Mouse (Mus musculus) liver, embryonic 16.5 days (tissue): ENCODE results near the gene Foxa3. TPM values are rescaled to one million over a fixed set of nuclear protein-coding genes. Genes with fewer than 3 reads are reported as not detected.
"Not testable (repeated sequence)": the region's sequence is repeated elsewhere in the genome, so short reads cannot be mapped to it uniquely, and the experiment has no call there.

Source experiments
- ATAC-seq: fragments of 200-750 bp; cut with Nextera tagmentation; 2 replicates; pipeline ENCODE4 v1.8.0; 2017; ENCODE audit warnings: low read depth, mild to moderate bottlenecking, moderate number of reproducible peaks, moderate library complexity
- H3K27ac ChIP-seq: fragments of 300-500 bp; sonication (generic); 2 replicates; pipeline ENCODE4 v1.5.1; 2014; ENCODE audit warnings: mild to moderate bottlenecking, low read length
- H3K27me3 ChIP-seq: fragments of 300-500 bp; sonication (generic); 2 replicates; pipeline ENCODE4 v1.6.1; 2014; ENCODE audit warnings: low read depth, low read length, mixed read lengths; ENCODE audit not compliant: control insufficient read depth, insufficient read depth
- H3K36me3 ChIP-seq: fragments of 300-500 bp; sonication (generic); 2 replicates; pipeline ENCODE4 v1.6.1; 2014; ENCODE audit warnings: mild to moderate bottlenecking; ENCODE audit not compliant: control insufficient read depth, insufficient read depth
- H3K4me1 ChIP-seq: fragments of 300-500 bp; sonication (generic); 2 replicates; pipeline ENCODE4 v1.6.1; 2014; ENCODE audit warnings: low read depth, low read length, mixed read lengths; ENCODE audit not compliant: control insufficient read depth
- H3K4me2 ChIP-seq: fragments of 300-500 bp; sonication (generic); 2 replicates; pipeline ENCODE4 v1.6.1; 2014; ENCODE audit warnings: low read depth, low read length, mixed read lengths
- H3K4me3 ChIP-seq: fragments of 300-500 bp; sonication (generic); 2 replicates; pipeline ENCODE4 v1.5.1; 2014; ENCODE audit warnings: low read depth, mild to moderate bottlenecking, low read length
- H3K9ac ChIP-seq: fragments of 300-500 bp; sonication (generic); 2 replicates; pipeline ENCODE4 v1.6.1; 2014; ENCODE audit warnings: low read depth, low read length
- H3K9me3 ChIP-seq: fragments of 300-500 bp; sonication (generic); replicated peaks from 2 replicates; pipeline ENCODE4 v1.6.1; 2016; ENCODE audit warnings: low read length; ENCODE audit not compliant: control insufficient read depth
- WGBS: fragments of 180-500 bp; shearing (Covaris S2); extraction: QIAGEN DNeasy Blood & Tissue Kit; methylation state at CpG from one replicate; pipeline ENCODE4 v1.1.7; 2014; ENCODE audit not compliant: insufficient replicate concordance; 5-methylcytosine and 5-hydroxymethylcytosine counted together
- polyA plus RNA-seq: library from polyadenylated mRNA; unstranded; fragments of >200 nt; fragmentation: Nextera tagmentation; extraction: Ambion mirVana; gene quantifications from 2 replicates; pipeline ENCODE4 v1.2.1, GENCODE M21; 2015

The Foxa3 gene
- polyA plus RNA-seq, result 60.8 and 63.7 TPM in 2 replicates

DNA sequence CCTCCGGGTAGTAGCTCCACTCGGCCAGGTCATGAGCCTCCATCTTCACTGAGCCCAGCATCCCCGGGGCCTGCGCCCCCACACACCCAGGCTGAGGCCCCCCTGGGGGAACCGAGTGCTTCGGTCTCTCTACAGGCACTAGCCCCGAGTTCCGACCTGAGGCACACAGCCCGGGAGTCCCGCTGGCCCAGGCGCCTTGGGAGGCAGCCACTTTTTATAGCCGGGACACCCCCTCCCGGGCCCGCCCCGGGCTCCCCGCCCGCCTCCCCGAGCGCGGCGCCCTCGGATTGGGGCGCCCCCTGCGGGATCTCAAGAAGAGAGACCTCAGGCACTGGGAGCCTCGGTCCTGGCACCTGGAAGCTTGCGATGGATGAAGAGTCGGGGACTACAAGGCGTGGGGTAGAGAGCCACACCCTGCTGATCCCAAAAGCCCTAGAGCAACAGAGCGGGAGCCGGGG, at the start of gene Foxa3:
Foxa3 (minus strand) TSS at position 182 of the 458 bp plus-strand sequence.
- peak within 1 kb of the TSS; percentile 82 for H3K4me2 ChIP-seq
- no peaks in the 10 kb centered on the region for H3K36me3 ChIP-seq
- WGBS, result 2% methylated on average over 30 of the region's 30 CpGs
- peak within 1 kb of the TSS; percentile 64 for H3K27ac ChIP-seq
- H3K9me3 ChIP-seq, result no peaks in the 10 kb centered on the region
- peak; percentile 49 for ATAC-seq
- peak within 1 kb of the TSS; percentile 93 for H3K9ac ChIP-seq
- H3K4me3 ChIP-seq, result peak within 1 kb of the TSS; percentile 93
- peaks cover 29% of the 10 kb centered on the region for H3K4me1 ChIP-seq
- H3K27me3 ChIP-seq, result peaks cover 38% of the 10 kb centered on the region

DNA sequence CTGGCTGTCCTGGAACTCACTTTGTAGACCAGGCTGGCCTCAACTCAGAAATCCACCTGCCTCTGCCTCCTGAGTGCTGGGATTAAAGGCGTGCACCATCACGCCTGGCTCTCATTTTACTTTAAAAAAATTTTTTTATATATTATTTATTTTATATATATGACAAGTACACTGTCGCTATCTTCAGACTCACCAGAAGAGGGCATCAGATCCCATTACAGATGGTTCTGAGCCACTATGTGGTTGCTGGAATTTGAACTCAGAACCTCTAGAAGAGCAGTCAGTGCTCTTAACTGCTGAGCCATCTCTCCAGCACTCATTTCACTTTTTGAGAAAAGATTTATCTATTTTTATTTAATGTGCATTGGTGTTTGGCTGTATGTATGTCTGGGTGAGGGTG, 47.7 kb upstream of the Foxa3 start:
- not testable (repeated sequence) for H3K36me3 ChIP-seq, H3K9ac ChIP-seq, H3K4me3 ChIP-seq, H3K9me3 ChIP-seq, H3K4me2 ChIP-seq, ATAC-seq, H3K4me1 ChIP-seq, H3K27ac ChIP-seq
- 30% methylated on average over 3 of the region's 3 CpGs for WGBS
- peaks cover 20% of the 10 kb centered on the region for H3K27me3 ChIP-seq

DNA sequence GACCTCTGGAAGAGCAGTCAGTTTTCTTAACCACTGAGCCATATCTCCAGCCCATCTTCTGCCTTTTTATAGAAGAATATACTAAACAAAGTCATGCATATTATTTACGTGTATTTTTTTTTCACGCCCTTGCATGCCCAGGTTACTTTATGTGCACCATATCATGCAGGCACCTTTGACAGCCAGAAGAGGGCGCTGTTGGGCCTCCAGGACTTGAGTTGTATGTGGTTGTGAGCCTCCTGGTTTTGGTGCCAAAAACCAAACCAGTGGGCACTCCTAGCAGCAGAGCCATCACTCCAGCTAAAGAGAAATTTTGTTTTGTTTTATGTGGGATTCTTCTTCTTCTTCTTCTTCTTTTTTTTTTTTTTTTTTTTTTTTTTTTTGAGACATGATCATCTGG, 46.2 kb upstream of the Foxa3 start:
- H3K4me1 ChIP-seq, result no peaks in the 10 kb centered on the region
- no peaks in the 10 kb centered on the region for H3K9me3 ChIP-seq
- no peak overlapping the region for H3K4me2 ChIP-seq
- H3K36me3 ChIP-seq, result no peaks in the 10 kb centered on the region
- 37% methylated on average over 3 of the region's 3 CpGs for WGBS
- H3K27ac ChIP-seq, result no peak overlapping the region
- no peak for ATAC-seq
- H3K27me3 ChIP-seq, result peaks cover 35% of the 10 kb centered on the region
- no peak overlapping the region for H3K4me3 ChIP-seq
- no peak overlapping the region for H3K9ac ChIP-seq

DNA sequence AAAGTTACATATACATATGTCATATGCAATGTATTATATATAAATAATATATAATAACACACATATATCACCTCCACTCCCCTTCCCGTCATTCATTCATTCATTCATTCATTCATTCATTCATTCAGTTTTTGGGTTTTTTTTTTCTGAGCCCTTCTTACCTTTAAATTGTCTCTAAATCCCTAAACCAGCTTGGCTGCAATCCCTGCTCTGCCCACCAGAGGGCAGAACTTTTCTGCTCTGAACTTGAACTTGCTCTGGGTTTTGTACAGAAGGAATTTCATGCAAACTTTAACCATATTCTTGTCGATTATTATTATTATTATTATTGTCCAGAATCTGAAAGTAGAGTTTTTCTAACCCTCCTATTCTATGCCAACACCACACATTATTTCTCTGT, 45.4 kb upstream of the Foxa3 start:
- H3K9me3 ChIP-seq, result no peaks in the 10 kb centered on the region
- H3K4me3 ChIP-seq, result no peak overlapping the region
- no peaks in the 10 kb centered on the region for H3K4me1 ChIP-seq
- 2% methylated on average over 2 of the region's 2 CpGs for WGBS
- no peaks in the 10 kb centered on the region for H3K36me3 ChIP-seq
- no peak overlapping the region for H3K9ac ChIP-seq
- no peak overlapping the region for H3K27ac ChIP-seq
- peaks cover 38% of the 10 kb centered on the region for H3K27me3 ChIP-seq
- ATAC-seq, result no peak
- no peak overlapping the region for H3K4me2 ChIP-seq

DNA sequence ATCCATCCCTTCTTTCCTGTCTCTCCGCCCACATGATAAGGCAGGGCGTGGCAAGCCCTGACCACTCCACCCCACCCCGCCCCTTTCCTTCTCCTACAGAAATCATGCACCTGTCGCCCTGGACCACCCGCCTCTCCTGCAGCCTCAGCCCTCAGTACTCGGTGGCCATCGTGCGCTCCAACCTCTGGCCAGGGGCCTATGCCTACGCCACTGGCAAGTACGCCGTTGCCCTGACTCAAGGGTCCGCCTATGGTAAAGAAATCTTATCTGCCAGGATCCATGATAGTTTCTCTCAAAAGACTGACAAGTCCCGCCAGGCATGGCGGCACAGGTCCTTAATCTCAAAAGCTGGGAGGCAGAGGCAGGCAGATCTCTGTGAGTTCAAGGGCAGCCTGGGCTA, 44.6 kb upstream of the Foxa3 start:
- Histone ChIP-seq H3K36me3 (no peaks in the 10 kb centered on the region), H3K27me3 (peaks cover 33% of the 10 kb centered on the region), H3K4me2 (no peak overlapping the region), H3K4me1 (no peaks in the 10 kb centered on the region), H3K4me3 (no peak overlapping the region), H3K9me3 (no peaks in the 10 kb centered on the region), H3K27ac (no peak overlapping the region), H3K9ac (no peak overlapping the region)
- 54% methylated on average over 13 of the region's 14 CpGs for WGBS
- no peak for ATAC-seq

DNA sequence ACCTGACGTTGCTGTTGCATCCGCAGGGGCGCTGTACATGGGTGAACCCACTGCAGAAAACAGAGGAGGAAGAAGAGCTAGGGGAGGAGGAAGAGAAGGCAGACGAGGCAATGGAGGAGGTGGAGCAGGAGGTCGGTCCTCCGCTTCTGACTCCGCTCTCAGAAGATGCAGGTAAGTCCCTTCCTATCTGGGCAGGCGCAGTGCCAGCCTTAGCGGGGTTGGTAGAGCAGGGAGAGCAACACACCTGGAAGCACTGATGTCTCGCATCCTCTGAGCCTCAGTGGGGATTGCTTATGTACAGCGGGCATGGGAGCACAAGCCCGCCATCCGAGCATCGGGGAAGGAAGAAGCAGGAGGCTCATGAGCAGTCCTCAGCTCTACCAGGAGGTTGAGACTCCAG, 43.7 kb upstream of the Foxa3 start:
- Histone ChIP-seq H3K4me1 (no peaks in the 10 kb centered on the region), H3K4me2 (no peak overlapping the region), H3K27ac (no peak overlapping the region), H3K9me3 (no peaks in the 10 kb centered on the region), H3K9ac (no peak overlapping the region), H3K4me3 (no peak overlapping the region), H3K27me3 (peaks cover 31% of the 10 kb centered on the region), H3K36me3 (no peaks in the 10 kb centered on the region)
- 33% methylated on average over 14 of the region's 14 CpGs for WGBS
- ATAC-seq, result no peak

- 35% methylated on average over 12 of the region's 13 CpGs for WGBS
- Histone ChIP-seq H3K27ac (no peak overlapping the region), H3K27me3 (peaks cover 31% of the 10 kb centered on the region), H3K9me3 (no peaks in the 10 kb centered on the region), H3K9ac (no peak overlapping the region), H3K36me3 (no peaks in the 10 kb centered on the region), H3K4me1 (no peaks in the 10 kb centered on the region), H3K4me3 (no peak overlapping the region), H3K4me2 (no peak overlapping the region)
- no peak for ATAC-seq
Observed at GRCm38 (mm10) chr7:19065896-19066295, 42.6 kb upstream of the Foxa3 start.

- Histone ChIP-seq H3K27ac (no peak overlapping the region), H3K9ac (no peak overlapping the region), H3K4me3 (no peak overlapping the region), H3K36me3 (peaks cover 2% of the 10 kb centered on the region; the same call in 1 of the 2 replicates), H3K4me2 (no peak overlapping the region), H3K4me1 (no peaks in the 10 kb centered on the region), H3K27me3 (no peaks in the 10 kb centered on the region; the same call in 1 of the 2 replicates), H3K9me3 (no peaks in the 10 kb centered on the region)
- 60% methylated on average over 10 of the region's 10 CpGs for WGBS
- no peak for ATAC-seq
Observed at GRCm38 (mm10) chr7:19057405-19057804, 34.1 kb upstream of the Foxa3 start.

- no peaks in the 10 kb centered on the region for H3K4me1 ChIP-seq
- H3K9me3 ChIP-seq, result no peaks in the 10 kb centered on the region
- 73% methylated on average over 8 of the region's 8 CpGs for WGBS
- no peak for ATAC-seq
- H3K36me3 ChIP-seq, result peaks cover 8% of the 10 kb centered on the region
- H3K27me3 ChIP-seq, result no peaks in the 10 kb centered on the region
- no peak overlapping the region for H3K27ac ChIP-seq
- H3K4me2 ChIP-seq, result no peak overlapping the region
- no peak overlapping the region for H3K4me3 ChIP-seq
- H3K9ac ChIP-seq, result no peak overlapping the region
Observed at GRCm38 (mm10) chr7:19055108-19055507, 31.8 kb upstream of the Foxa3 start.
